In genomic region chr5:23508630-23509029, GRCm38 (mm10) we compare ENCODE assay signal across 20 mouse cellular contexts.
DNase-seq lines count a peak whose midpoint lies in the region; ATAC-seq and TF ChIP-seq lines count a peak whose summit lies in the region.
"Had no signal": no experiment of that assay in that cellular context is flagged by ENCODE, and none has a peak within 500 bp of the region (broad histone marks: within the 10 kb centered on the region; RNA-seq: fewer than 3 reads in every experiment).

No protein-coding gene starts in this region.

- H3K27ac ChIP-seq in heart, embryonic 10.5 days = no peak overlapping the region
- H3K27ac ChIP-seq in ES-Bruce4 (ENCODE audit: insufficient read depth, low read length) (no peak overlapping the region), ES-E14 (ENCODE audit: insufficient read depth, low read depth, low read length, poor library complexity, severe bottlenecking) (no peak overlapping the region)
- no peak overlapping the region; the same call in 1 of the 2 replicates for H3K27ac ChIP-seq in hindbrain, embryonic 14.5 days
- H3K27ac ChIP-seq in thymus, adult 2 months (ENCODE audit: control insufficient read depth, insufficient read depth, low read length) = no peak overlapping the region
- H3K27ac ChIP-seq: heart, embryonic 15.5 days; limb, embryonic 12.5 days; liver, embryonic 14.5 days had no signal

- peak; percentile 43 for DNase-seq in heart, embryonic 10.5 days (ENCODE audit: low spot score)
- DNase-seq in heart, postnatal 14 days = no peak
- DNase-seq in ES-E14 (ENCODE audit: low read depth, low spot score) = peak; percentile 47
- no peak for DNase-seq in hindbrain, embryonic 14.5 days (ENCODE audit: low spot score)
- no peak for DNase-seq in adrenal gland, postnatal 10 days
- no peak for DNase-seq in thymus, adult 2 months
- DNase-seq: adrenal gland, postnatal 14 days; cerebellum, adult 8-10 months; kidney, adult 8-10 months; kidney, postnatal 25 days; layer of hippocampus, adult 9-11 months; thymus, postnatal 4 days had no signal

- 0 out of 2 replicates have a peak, but pooled peaks have one; percentile 22 for ATAC-seq in hindbrain, embryonic 14.5 days (ENCODE audit: low FRiP score)
- no peak for ATAC-seq in megakaryocyte-erythroid progenitor cell, adult 5-6 weeks (replicated peaks; ENCODE audit: low FRiP score, low TSS enrichment, poor library complexity, severe bottlenecking)
- ATAC-seq: lung, postnatal 0 days had no signal

- TF ChIP-seq POLR2A in ES-Bruce4 (IDR thresholded peaks at IDR 0.05; ENCODE audit: insufficient read depth, low read length) = no peak
- TF ChIP-seq POLR2A in thymus, adult 2 months (IDR thresholded peaks at IDR 0.05; ENCODE audit: control insufficient read depth, extremely low read depth, insufficient read depth, low read length, poor library complexity) = no peak

- H3K9me3 ChIP-seq in heart, embryonic 10.5 days = no peaks in the 10 kb centered on the region
- H3K9me3 ChIP-seq in ES-Bruce4 (replicated peaks; ENCODE audit: control insufficient read depth, insufficient read depth, low read length, poor library complexity, severe bottlenecking) (no peaks in the 10 kb centered on the region), ES-E14 (ENCODE audit: control insufficient read depth, insufficient read depth, low read depth, low read length) (no peaks in the 10 kb centered on the region)
- H3K9me3 ChIP-seq in hindbrain, embryonic 14.5 days (ENCODE audit: control insufficient read depth, low read length) = no peaks in the 10 kb centered on the region
- H3K9me3 ChIP-seq: heart, embryonic 15.5 days; limb, embryonic 12.5 days had no signal

- no peaks in the 10 kb centered on the region for H3K27me3 ChIP-seq in heart, embryonic 10.5 days (ENCODE audit: insufficient read depth, poor library complexity, severe bottlenecking)
- no peaks in the 10 kb centered on the region for H3K27me3 ChIP-seq in ES-Bruce4 (ENCODE audit: control insufficient read depth, insufficient read depth, low read length, poor library complexity, severe bottlenecking)
- no peaks in the 10 kb centered on the region for H3K27me3 ChIP-seq in hindbrain, embryonic 14.5 days (ENCODE audit: control insufficient read depth, insufficient read depth, low read length)
- no peaks in the 10 kb centered on the region for H3K27me3 ChIP-seq in thymus, adult 2 months (ENCODE audit: control insufficient read depth, insufficient read depth, low read length)
- H3K27me3 ChIP-seq: heart, embryonic 15.5 days; limb, embryonic 12.5 days had no signal

- H3K4me1 ChIP-seq in heart, embryonic 10.5 days = no peaks in the 10 kb centered on the region
- H3K4me1 ChIP-seq in ES-Bruce4 (ENCODE audit: control insufficient read depth, insufficient read depth, low read length) (no peaks in the 10 kb centered on the region), ES-E14 (ENCODE audit: control insufficient read depth in 2 of 2, insufficient read depth in 2 of 2, low read length in 2 of 2, poor library complexity in 1 of 2) (peaks cover 3 to 5% of the 10 kb centered on the region in 2 experiments; a peak in 3 of 4 replicates)
- H3K4me1 ChIP-seq in hindbrain, embryonic 14.5 days (replicated peaks; ENCODE audit: control insufficient read depth, insufficient read depth, low read length) = no peaks in the 10 kb centered on the region
- no peaks in the 10 kb centered on the region for H3K4me1 ChIP-seq in thymus, adult 2 months (replicated peaks; ENCODE audit: control insufficient read depth, insufficient read depth, low read length)
- H3K4me1 ChIP-seq: heart, embryonic 15.5 days; limb, embryonic 12.5 days had no signal

- no peak overlapping the region for H3K4me3 ChIP-seq in heart, embryonic 10.5 days
- H3K4me3 ChIP-seq in ES-Bruce4 (ENCODE audit: low read depth, low read length) (no peak overlapping the region), ES-E14 (ENCODE audit: insufficient read depth in 1 of 2, low read depth in 1 of 2, low read length in 2 of 2, poor library complexity in 1 of 2, severe bottlenecking in 1 of 2) (no peak overlapping the region)
- no peak overlapping the region for H3K4me3 ChIP-seq in hindbrain, embryonic 14.5 days (replicated peaks; ENCODE audit: low read length)
- no peak overlapping the region for H3K4me3 ChIP-seq in thymus, adult 2 months (ENCODE audit: control insufficient read depth, insufficient read depth, low read length)
- H3K4me3 ChIP-seq: erythroblast, embryonic 14.5 days; heart, embryonic 15.5 days; limb, embryonic 12.5 days; myocyte had no signal

- no peak for TF ChIP-seq CTCF in ES-Bruce4 (IDR thresholded peaks at IDR 0.05; ENCODE audit: low read depth, low read length)
- TF ChIP-seq CTCF in thymus, adult 2 months (IDR thresholded peaks at IDR 0.05; ENCODE audit: borderline replicate concordance, control insufficient read depth, extremely low read depth, insufficient read depth, low read length, poor library complexity) = no peak

- intact Hi-C loops in heart, postnatal 14 days (cut with DNase I) = loop anchor here (5.0 kb wide), 1 partner anchor 149 kb away; no protein-coding TSS in a partner anchor

- no peak overlapping the region for H3K4me2 ChIP-seq in hindbrain, embryonic 14.5 days (replicated peaks)
- H3K4me2 ChIP-seq: heart, embryonic 15.5 days; limb, embryonic 12.5 days had no signal

- in situ Hi-C loops in ES-E14 (cut with MboI; ENCODE audit: low sequenced_read_pairs in 2 of 2, unreplicated experiment in 2 of 2) = no loop called here

- 93% methylated on average over 6 of the region's 6 CpGs for WGBS in heart, embryonic 10.5 days
- WGBS in hindbrain, embryonic 14.5 days = 61% methylated on average over 6 of the region's 6 CpGs
- WGBS in thymus, adult 2 months = 92% methylated on average over 6 of the region's 6 CpGs

- peaks cover 75% of the 10 kb centered on the region for H3K36me3 ChIP-seq in heart, embryonic 10.5 days
- H3K36me3 ChIP-seq in ES-Bruce4 (ENCODE audit: control insufficient read depth, insufficient read depth, low read length, poor library complexity, severe bottlenecking) (peaks cover 2% of the 10 kb centered on the region; the same call in 1 of the 2 replicates), ES-E14 (ENCODE audit: control insufficient read depth, insufficient read depth, low read length, poor library complexity, severe bottlenecking) (peaks cover 5% of the 10 kb centered on the region; the same call in 1 of the 2 replicates)
- H3K36me3 ChIP-seq in hindbrain, embryonic 14.5 days (replicated peaks; ENCODE audit: control insufficient read depth, insufficient read depth) = peaks cover 70% of the 10 kb centered on the region
- H3K36me3 ChIP-seq in thymus, adult 2 months (ENCODE audit: control insufficient read depth, insufficient read depth, low read length) = peaks cover 12% of the 10 kb centered on the region

- H3K9ac ChIP-seq in ES-Bruce4 (ENCODE audit: low read depth, poor library complexity, severe bottlenecking) (no peak overlapping the region), ES-E14 (ENCODE audit: insufficient read depth, low read depth, low read length, poor library complexity, severe bottlenecking) (no peak overlapping the region)
- no peak overlapping the region for H3K9ac ChIP-seq in hindbrain, embryonic 14.5 days
- H3K9ac ChIP-seq: heart, embryonic 15.5 days; limb, embryonic 12.5 days; liver, embryonic 14.5 days had no signal

- 0 out of 2 replicates have a peak, but pooled peaks have one; percentile 12 for TF ChIP-seq EP300 in ES-Bruce4 (IDR thresholded peaks at IDR 0.05; ENCODE audit: insufficient read depth, low read depth, low read length)

TF ChIP-seq in ES-E14, 5 proteins besides CTCF, POLR2A, EP300 and RAD21:
- TF ChIP-seq ZC3H11A (IDR thresholded peaks at IDR 0.05; ENCODE audit: borderline replicate concordance, low read depth, low read length) = no peak
TF ChIP-seq in ES-E14: peak in this region for 0.

Comparison
In these comparisons a context has a peak if more than half of its experiments do, and no peak if none do; other contexts are left out.
1. DNase-seq: peak in heart, embryonic 10.5 days (single experiment) and ES-E14 (single experiment); none in heart, postnatal 14 days (0 of 2), hindbrain, embryonic 14.5 days (single experiment), adrenal gland, postnatal 10 days (single experiment) and thymus, adult 2 months (single experiment).